Mouse (Mus musculus) spleen, adult 12 weeks (tissue): ENCODE results near the gene Mpzl1.

Experiments used
- DNase-seq: peaks from one replicate; pipeline ENCODE4 v3.0.0; 2022; ENCODE audit warnings: low spot score

Gene Mpzl1

GRCm38 (mm10) chr1:165614793-165615192, 19.5 kb downstream of the Mpzl1 start:
- no peak for DNase-seq

- no peak for DNase-seq
Measured at GRCm38 (mm10) chr1:165613926-165614325, 20.4 kb downstream of the Mpzl1 start.

DNA sequence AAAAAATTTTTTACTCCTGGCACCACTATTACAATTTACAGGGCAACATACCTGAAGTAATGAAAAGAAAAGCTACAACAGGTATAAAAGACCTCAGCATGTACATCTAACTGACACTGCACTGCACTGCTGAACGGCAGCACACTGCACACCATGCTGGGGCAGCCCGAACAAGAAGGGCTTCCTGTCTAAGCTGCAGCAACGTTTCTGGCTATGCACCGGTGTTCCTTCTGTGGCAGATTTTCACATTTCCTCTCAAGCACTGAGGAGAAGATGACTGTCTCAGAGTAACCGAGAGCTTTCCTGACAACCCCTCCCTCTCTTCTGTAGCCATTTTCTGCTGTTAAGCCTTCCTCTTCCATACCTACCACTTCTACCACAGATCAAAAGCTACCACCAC, 21.6 kb downstream of the Mpzl1 start:
- DNase-seq: no peak

GRCm38 (mm10) chr1:165610321-165610999, 23.9 kb downstream of the Mpzl1 start:
- no peak for DNase-seq

DNA sequence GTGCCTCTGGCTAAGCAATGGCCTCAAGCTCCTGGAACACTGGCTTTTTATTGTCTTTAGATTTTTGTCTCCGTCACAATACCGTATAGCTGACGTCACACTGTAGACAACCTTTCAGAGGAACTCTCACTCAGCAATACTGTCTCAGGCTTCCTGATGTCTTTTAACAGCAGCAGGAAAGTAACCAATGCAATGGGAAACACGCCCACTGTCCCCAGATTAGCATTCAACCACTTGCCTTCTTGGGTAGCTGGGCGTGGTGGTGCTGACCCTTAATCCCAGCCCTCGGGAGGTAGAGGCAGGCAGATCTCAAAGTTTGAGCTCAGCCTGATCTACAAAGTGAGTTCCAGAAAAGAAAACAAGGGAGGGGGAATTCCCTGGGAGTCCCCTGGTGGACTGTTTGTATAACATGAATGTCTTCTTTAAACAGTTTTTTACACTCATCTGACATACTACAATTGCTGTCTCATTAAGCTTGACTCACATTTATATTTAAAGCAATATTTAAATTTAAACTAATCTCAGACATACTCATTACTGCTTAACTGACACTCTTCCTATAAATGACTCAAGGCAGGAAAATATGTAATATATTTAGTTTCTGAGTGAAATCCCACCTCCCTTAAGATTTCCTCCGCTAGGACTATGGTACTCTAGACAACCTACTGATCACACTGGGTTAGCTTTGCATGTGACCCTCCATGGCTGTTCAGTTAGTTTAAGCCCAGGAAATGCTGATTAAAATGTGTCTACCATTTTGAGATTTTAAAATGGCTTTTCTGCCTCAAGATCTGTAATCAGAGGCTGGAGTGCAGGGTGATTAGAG, 24.6 kb downstream of the Mpzl1 start:
- no peak for DNase-seq

- no peak for DNase-seq
Measured at GRCm38 (mm10) chr1:165608904-165609303, 25.4 kb downstream of the Mpzl1 start.

- no peak for DNase-seq
Measured at GRCm38 (mm10) chr1:165605774-165606173, 28.6 kb downstream of the Mpzl1 start.

DNA sequence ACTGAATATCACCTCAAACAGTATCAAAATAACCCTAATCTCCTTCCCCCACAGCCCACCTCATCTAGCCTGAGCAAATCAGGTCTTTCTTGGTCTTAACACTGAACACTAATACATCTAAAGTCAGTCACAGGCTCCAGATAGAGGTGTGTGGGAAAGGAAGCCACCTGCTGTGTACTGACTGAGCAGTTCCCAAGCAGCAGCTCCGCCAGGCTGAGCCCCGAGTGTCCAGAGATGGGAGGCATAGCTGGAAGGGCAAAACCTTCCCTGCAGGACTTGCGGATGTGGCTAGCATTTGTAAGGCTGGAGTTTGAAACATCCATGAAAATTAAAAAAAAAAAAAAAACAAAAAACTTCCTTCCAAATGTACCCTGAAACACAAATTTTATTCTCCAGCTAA, 29.2 kb downstream of the Mpzl1 start:
- no peak for DNase-seq

DNA sequence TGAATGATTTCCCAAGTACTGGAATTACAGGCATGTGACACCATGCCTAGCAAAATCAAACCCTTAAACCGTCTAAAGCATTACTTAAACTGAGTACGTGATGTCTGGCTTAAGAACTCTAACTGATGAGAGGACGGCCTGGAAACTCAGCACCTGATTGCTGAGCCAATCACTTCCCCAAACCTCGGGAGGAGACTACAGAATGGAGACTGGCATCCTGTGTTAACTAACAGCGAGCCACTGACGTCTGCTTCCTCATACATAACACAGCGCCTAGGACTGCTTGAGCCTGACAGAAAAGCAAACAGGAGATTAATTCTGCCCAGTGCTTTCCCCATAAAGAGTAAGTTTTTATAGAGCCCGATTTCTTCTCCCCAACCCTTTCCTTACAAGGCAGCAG, 30.1 kb downstream of the Mpzl1 start:
- DNase-seq: no peak

GRCm38 (mm10) chr1:165603218-165603617, 31.1 kb downstream of the Mpzl1 start:
- no peak for DNase-seq

GRCm38 (mm10) chr1:165601775-165602280, 32.5 kb downstream of the Mpzl1 start:
- DNase-seq: no peak

DNA sequence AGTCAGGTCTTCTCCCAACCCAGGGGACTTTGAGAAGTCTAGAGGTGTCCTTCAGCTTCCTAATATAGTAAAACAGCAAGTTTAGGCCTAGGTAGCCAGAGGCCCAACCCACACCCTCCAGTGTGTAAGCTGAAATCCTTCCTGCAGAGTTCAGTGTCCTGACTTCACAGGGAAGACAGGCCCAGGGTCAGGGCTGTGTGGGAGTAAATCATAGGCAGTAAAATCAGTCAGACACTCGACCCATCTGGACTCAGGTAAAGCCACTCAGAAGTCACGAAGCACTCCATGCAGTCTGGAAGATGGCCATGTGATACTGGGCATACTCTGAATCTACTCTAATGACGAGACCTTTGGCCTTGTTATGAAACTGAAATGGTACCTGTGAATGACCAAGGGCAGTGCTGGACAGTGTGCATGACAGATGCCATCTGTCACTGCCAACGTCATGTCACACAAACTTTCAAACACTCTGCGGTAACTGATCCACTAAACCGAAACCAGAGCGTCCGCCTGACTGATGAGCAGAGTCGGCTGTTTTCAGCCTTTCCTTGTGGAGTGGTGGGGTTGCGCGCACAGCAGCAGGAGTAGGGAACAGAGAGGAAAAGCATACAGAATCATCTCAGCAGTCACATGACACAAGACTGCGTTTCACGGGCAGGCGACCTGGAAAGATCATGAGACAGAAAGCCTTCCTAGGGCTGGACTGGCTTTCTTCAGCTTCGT, 39.5 kb downstream of the Mpzl1 start:
- DNase-seq: no peak

DNA sequence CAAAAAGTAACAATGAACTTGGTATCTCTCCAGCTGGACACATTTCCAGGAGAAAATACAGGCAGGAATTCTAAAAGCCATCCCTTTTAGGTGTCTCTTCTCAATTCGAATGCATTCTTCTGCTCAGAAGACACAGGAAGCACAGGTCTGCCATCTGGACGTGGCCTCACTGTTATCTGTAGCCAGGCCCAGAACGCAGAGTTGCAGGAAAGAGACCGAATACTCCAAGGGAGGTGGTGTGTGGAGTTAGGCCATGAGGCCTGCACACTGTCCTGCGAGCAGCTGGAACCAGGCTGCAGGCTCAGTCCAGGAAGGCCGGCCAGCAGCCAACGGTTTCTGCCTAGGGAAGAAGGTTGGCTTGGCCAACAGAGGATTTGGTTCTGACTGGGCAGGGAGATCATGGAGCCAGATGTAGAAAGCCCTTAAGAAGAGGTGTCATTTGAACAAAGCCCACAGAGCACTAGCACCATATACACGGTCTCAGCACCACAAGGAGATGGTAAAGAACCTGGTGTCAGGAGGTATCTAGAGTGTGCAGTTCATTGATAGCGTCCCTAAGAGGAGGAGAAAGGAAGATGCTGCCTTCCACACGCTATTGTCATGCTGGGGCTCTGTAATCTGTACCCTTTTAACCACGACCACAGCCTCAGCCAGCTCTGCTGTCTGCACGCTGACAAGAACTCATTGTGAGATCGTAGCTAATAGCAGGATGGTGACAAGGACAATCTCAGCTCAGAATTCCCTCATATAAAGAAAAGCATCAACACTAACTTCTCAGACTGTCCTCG, 41.8 kb downstream of the Mpzl1 start:
- DNase-seq: no peak

DNA sequence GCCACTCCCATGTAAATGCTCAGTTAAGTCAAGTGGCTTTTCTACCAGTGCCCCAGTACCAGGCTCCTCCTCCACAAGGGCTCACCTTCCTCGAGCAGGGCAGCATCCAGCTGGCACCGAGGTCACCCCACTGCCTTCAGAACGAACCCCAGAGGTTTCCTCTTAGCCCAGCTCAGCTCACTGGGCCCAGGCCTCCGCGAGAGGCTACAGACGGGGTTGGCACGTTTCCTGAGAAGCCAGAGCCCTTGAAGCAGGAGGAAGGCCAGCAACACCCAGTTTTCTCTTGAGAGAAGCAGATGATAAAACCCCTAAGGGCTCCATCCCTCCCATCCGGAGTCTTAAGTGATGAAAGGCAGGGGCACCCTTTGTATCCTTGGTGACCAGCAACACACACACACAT, 43.6 kb downstream of the Mpzl1 start:
- DNase-seq: no peak

GRCm38 (mm10) chr1:165589280-165590048, 44.9 kb downstream of the Mpzl1 start:
- no peak for DNase-seq

- no peak for DNase-seq
Measured at GRCm38 (mm10) chr1:165587845-165588244, 46.5 kb downstream of the Mpzl1 start.

- DNase-seq: no peak
Measured at GRCm38 (mm10) chr1:165586366-165586765, 48.0 kb downstream of the Mpzl1 start.

- DNase-seq: no peak
Measured at GRCm38 (mm10) chr1:165585389-165586104, 48.8 kb downstream of the Mpzl1 start.

GRCm38 (mm10) chr1:165583529-165584184, 50.7 kb downstream of the Mpzl1 start:
- peak; percentile 50 for DNase-seq

DNA sequence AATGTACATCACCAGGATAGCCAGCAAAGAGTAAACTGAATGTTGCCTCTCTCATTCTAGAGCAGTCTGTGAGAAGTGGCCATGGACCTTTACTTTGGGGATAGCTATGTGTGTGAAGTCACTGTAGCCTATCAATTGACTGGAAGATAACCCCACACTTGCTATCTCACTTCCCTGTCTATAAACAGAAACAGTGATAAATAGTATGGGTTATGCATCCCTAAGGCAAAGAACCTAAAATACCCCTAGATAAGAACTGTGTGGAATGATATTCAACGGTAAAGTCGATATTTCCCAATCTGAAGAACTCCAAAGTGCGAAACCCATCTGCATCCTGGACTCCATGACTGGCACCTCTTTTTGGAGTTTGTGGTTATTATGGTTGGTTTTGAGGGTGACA, 53.1 kb downstream of the Mpzl1 start:
- DNase-seq: no peak
